Mouse (Mus musculus) NIH3T3 (cell line): ENCODE results near the gene Nabp1.

Source experiments
- DNase-seq: peaks from one replicate; pipeline ENCODE4 v3.0.0-alpha.2; 2012; ENCODE audit warnings: low read depth

Gene Nabp1

GRCm38 (mm10) chr1:51478262-51479026, at the start of gene Nabp1:
Nabp1 (minus strand) TSS chr1:51478425.
- DNase-seq, result peak; percentile 100

GRCm38 (mm10) chr1:51525563-51526265, 47.5 kb upstream of the Nabp1 start:
- DNase-seq, result peak; percentile 54

GRCm38 (mm10) chr1:51521651-51522050, 43.4 kb upstream of the Nabp1 start:
- no peak for DNase-seq

- no peak for DNase-seq
Measured at GRCm38 (mm10) chr1:51520246-51520780, 42.1 kb upstream of the Nabp1 start.

GRCm38 (mm10) chr1:51519112-51519511, 40.9 kb upstream of the Nabp1 start:
- no peak for DNase-seq

- DNase-seq, result peak; percentile 39
Measured at GRCm38 (mm10) chr1:51515625-51516024, 37.4 kb upstream of the Nabp1 start.

- peak; percentile 54 for DNase-seq
Measured at GRCm38 (mm10) chr1:51515041-51515440, 36.8 kb upstream of the Nabp1 start.

- no peak for DNase-seq
Measured at GRCm38 (mm10) chr1:51514379-51514778, 36.2 kb upstream of the Nabp1 start.

- DNase-seq, result no peak
Measured at GRCm38 (mm10) chr1:51513059-51513713, 35.0 kb upstream of the Nabp1 start.

GRCm38 (mm10) chr1:51512326-51512725, 34.1 kb upstream of the Nabp1 start:
- DNase-seq, result no peak

- no peak for DNase-seq
Measured at GRCm38 (mm10) chr1:51509776-51510175, 31.6 kb upstream of the Nabp1 start.

GRCm38 (mm10) chr1:51509083-51509482, 30.9 kb upstream of the Nabp1 start:
- DNase-seq, result peak; percentile 72

- no peak for DNase-seq
Measured at GRCm38 (mm10) chr1:51508543-51508942, 30.3 kb upstream of the Nabp1 start.

GRCm38 (mm10) chr1:51507436-51507835, 29.2 kb upstream of the Nabp1 start:
- peak; percentile 64 for DNase-seq

GRCm38 (mm10) chr1:51506236-51506635, 28.0 kb upstream of the Nabp1 start:
- DNase-seq, result no peak

- DNase-seq, result peak; percentile 76
Measured at GRCm38 (mm10) chr1:51505632-51506031, 27.4 kb upstream of the Nabp1 start.

- no peak for DNase-seq
Measured at GRCm38 (mm10) chr1:51503055-51503454, 24.8 kb upstream of the Nabp1 start.

GRCm38 (mm10) chr1:51502353-51502752, 24.1 kb upstream of the Nabp1 start:
- no peak for DNase-seq

- no peak for DNase-seq
Measured at GRCm38 (mm10) chr1:51501251-51501650, 23.0 kb upstream of the Nabp1 start.

GRCm38 (mm10) chr1:51498601-51499098, 20.4 kb upstream of the Nabp1 start:
- DNase-seq, result no peak

- no peak for DNase-seq
Measured at GRCm38 (mm10) chr1:51496163-51496562, 17.9 kb upstream of the Nabp1 start.

- no peak for DNase-seq
Measured at GRCm38 (mm10) chr1:51493592-51494307, 15.5 kb upstream of the Nabp1 start.
